Mouse (Mus musculus) kidney, adult 9 months (tissue): Measurements from ENCODE around the gene Gli1.

Source experiments
- DNase-seq: peaks from one replicate; pipeline ENCODE4 v3.0.0; 2022

The Gli1 gene

GRCm38 (mm10) chr10:127343029-127343428 lies 1.3 kb upstream of the Gli1 start:
- DNase-seq = no peak

GRCm38 (mm10) chr10:127341360-127341690 lies 449 bp downstream of the Gli1 start:
- no peak for DNase-seq

- DNase-seq = no peak
Observed at GRCm38 (mm10) chr10:127340577-127341359, 1.0 kb downstream of the Gli1 start.

GRCm38 (mm10) chr10:127339683-127340576 lies 1.8 kb downstream of the Gli1 start:
- DNase-seq = no peak

- peak; percentile 94 for DNase-seq
Observed at GRCm38 (mm10) chr10:127338930-127339682, 2.7 kb downstream of the Gli1 start.

GRCm38 (mm10) chr10:127337536-127338099 lies 4.2 kb downstream of the Gli1 start:
- DNase-seq = no peak

GRCm38 (mm10) chr10:127336952-127337351 lies 4.8 kb downstream of the Gli1 start:
- no peak for DNase-seq

- no peak for DNase-seq
Observed at GRCm38 (mm10) chr10:127335271-127335670, 6.5 kb downstream of the Gli1 start.

- DNase-seq = no peak
Observed at GRCm38 (mm10) chr10:127333152-127333551, 8.6 kb downstream of the Gli1 start.

- no peak for DNase-seq
Observed at GRCm38 (mm10) chr10:127332211-127332874, 9.4 kb downstream of the Gli1 start.

GRCm38 (mm10) chr10:127330212-127330611 lies 11.6 kb downstream of the Gli1 start:
- no peak for DNase-seq

GRCm38 (mm10) chr10:127327461-127328145 lies 14.2 kb downstream of the Gli1 start:
- no peak for DNase-seq

- no peak for DNase-seq
Observed at GRCm38 (mm10) chr10:127326828-127327227, 14.9 kb downstream of the Gli1 start.

GRCm38 (mm10) chr10:127326017-127326801 lies 15.6 kb downstream of the Gli1 start:
- DNase-seq = no peak

GRCm38 (mm10) chr10:127325454-127326016 lies 16.2 kb downstream of the Gli1 start:
- DNase-seq = no peak

GRCm38 (mm10) chr10:127324495-127324894 lies 17.3 kb downstream of the Gli1 start:
- peak; percentile 68 for DNase-seq

GRCm38 (mm10) chr10:127323131-127323855 lies 18.5 kb downstream of the Gli1 start:
- DNase-seq = no peak

GRCm38 (mm10) chr10:127322669-127323068 lies 19.1 kb downstream of the Gli1 start:
- no peak for DNase-seq

- no peak for DNase-seq
Observed at GRCm38 (mm10) chr10:127322178-127322577, 19.6 kb downstream of the Gli1 start.

- no peak for DNase-seq
Observed at GRCm38 (mm10) chr10:127321621-127322020, 20.2 kb downstream of the Gli1 start, which contains the start of gene Arhgap9. Gene Arhgap9, plus strand, starts transcription at chr10:127321964.
